Mouse (Mus musculus): ENCODE measurements around the gene Ldb2.

Gene Ldb2

GRCm38 (mm10) chr5:44548468-44548867 lies 251.0 kb downstream of the Ldb2 start:
- in situ Hi-C loops (cut with MboI, MseI) = no loop called here

DNA sequence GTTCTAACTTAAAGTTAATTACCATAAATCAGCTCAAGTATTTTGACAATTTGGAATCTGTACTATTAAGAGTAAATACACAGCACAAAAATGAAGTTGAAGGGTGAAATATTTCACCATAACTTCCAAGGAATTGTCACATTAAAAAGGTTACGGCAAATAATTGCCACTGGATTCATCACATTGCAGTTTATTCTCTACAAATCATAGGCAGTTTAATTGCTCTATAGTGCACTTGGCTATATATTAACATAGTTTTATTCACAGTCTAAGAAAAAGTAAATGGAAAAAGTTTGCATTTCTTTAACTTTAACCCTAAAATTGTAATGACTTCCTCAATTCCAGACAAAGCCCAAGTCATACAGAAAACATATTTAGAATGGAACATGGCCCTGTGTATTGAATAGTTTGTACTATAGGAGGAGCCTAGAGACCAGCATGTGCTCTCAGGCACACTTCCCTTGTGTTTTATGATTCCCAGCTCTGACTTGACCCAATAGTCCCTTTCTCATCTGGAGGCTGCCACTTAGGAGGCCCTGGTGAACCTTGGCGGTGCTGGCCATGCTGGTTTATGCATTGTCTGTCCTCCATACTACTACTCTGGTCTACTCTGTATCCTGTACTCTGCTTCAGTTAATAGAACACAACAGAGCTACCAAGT lies 255.9 kb downstream of the Ldb2 start:
- in situ Hi-C loops (cut with MboI, MseI) = no loop called here

DNA sequence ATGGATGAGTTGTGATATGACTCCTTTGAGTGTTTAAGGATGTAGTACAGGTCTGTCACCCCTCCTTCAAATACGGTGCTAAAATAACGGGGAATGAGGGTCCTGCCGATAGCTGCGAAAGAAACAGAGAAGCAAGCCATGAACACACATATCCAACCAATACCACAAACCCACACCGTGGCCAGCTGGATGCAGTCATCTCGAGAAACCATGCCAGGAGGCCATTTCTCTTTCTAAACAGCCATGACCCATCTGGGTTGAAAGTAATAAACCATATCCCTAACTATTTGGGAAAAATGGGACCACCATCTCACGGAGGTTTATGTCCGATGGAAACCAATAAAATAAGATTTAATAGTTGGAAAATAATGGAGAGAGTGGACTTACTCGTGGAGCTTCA lies 257.7 kb downstream of the Ldb2 start:
- in situ Hi-C loops (cut with MboI, MseI) = no loop called here

GRCm38 (mm10) chr5:44538687-44539086 lies 260.8 kb downstream of the Ldb2 start:
- in situ Hi-C loops (cut with MboI, MseI) = no loop called here

- in situ Hi-C loops (cut with MboI, MseI) = no loop called here
Measured at GRCm38 (mm10) chr5:44538000-44538395, 261.5 kb downstream of the Ldb2 start.

DNA sequence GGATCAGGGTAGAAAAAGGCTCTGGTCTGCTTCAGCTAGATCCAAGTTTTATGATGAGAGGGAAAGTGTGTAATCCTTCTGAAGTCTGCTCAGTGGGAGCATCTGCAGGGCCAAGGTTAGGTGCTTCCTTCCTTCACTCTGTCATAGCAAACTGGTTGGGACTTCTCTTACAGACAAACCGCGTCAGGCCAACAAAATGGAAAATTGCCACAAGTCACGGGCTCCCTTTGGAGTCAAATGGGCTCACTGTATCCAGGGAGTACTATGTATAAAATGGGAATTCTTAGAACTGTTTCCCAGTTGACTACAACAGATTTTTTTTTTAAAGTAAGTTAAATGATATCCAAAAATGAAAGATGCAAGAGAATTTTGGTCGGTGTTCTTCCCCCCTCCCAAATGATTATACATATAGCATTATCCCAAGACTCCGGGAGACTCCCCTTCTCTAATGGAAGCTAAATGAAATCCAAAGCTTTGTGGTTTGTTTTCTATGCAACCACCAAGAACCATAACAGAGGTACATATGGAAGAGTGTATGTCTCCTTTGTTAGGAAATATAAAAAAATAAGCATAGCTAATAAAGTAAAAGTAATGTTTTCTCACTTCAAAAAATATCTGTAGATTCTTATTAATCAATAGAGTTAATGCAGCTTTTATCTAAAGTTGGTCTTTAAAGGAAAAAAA lies 262.0 kb downstream of the Ldb2 start:
- in situ Hi-C loops (cut with MboI, MseI) = no loop called here

DNA sequence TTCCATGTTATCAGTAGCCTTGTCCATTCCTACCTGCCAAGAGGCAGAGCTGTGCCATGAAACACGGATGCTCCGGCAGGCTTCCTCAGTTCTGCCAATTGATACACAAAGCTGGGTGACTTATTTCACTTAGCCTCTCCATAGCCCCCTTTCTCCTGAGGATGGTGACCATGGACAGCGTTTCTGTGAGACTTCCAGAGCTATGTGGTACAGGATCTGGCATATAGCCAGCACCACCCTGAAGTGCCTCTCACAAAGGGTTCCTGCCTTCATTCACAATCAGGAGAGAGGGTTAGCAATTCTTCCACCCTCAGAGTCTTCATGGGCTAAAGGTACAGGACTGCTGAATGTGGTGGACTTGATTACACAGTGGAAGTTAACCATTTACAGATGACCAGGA lies 270.0 kb downstream of the Ldb2 start:
- in situ Hi-C loops (cut with MboI, MseI) = no loop called here

DNA sequence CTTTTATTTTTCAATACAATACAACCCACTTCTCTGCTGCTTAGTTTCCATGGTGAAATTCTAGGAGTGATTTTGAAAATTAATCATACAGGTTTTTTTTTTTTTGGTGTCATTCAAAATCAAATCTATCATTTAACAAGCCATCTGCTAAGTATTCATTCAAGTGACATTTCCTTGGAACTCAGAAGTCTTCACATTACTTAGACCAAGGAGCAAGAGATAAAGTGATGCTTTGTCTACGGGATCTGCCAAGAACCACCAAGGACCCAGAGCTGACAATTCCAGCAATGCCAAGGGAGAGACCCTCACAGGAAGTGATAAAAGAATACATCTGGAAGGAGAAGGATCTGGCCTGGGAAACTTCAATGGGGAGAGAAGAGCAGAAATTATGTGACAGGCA lies 270.5 kb downstream of the Ldb2 start:
- in situ Hi-C loops (cut with MboI, MseI) = no loop called here

GRCm38 (mm10) chr5:44505221-44505620 lies 294.3 kb downstream of the Ldb2 start:
- in situ Hi-C loops (cut with MboI, MseI) = no loop called here

- in situ Hi-C loops (cut with MboI, MseI) = no loop called here
Measured at GRCm38 (mm10) chr5:44504786-44505185, 294.7 kb downstream of the Ldb2 start.

GRCm38 (mm10) chr5:44498229-44498628 lies 301.3 kb downstream of the Ldb2 start:
- in situ Hi-C loops (cut with MboI, MseI) = no loop called here

- in situ Hi-C loops (cut with MboI, MseI) = no loop called here
Measured at GRCm38 (mm10) chr5:44496854-44497253, 302.6 kb downstream of the Ldb2 start.

- in situ Hi-C loops (cut with MboI, MseI) = no loop called here
Measured at GRCm38 (mm10) chr5:44495092-44495491, 304.4 kb downstream of the Ldb2 start.

DNA sequence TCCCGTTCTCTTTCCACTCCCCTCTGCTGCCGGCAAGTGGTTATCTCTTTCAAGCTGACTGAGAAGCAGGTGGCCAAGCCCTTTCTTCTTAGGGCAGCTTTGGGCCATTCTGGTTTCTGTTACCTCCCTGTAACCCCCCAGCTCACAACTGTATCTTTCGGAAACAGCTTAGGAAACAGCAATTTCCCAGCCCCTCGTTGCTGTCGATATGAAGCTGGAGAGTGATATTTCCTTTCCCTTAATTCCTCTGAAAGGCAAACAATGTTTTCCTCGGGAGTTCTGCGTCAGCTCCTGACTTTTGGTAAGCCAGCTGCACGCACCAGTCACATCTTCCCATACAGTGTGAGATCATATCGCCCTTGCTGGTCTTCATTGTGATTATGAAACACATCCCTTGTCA lies 305.3 kb downstream of the Ldb2 start:
- in situ Hi-C loops (cut with MboI, MseI) = no loop called here

DNA sequence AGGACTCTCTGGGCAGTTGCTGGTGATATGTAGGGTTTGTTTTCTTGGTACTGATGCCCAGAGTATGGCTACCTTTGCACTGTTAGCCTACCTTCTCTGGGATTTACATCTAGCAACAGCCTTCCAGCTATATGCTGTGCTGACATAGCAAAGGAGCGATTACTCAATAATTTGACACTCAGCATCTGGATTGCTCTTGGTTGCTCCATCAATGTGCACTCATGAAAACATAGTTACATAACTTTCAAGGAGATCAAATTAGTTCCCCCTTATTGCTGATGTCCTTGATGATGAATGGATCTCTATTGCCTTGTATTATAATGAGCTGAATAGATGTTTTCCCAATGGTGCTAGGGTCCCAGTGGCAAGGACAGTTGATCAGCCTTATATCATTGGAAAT lies 308.0 kb downstream of the Ldb2 start:
- in situ Hi-C loops (cut with MboI, MseI) = no loop called here

- in situ Hi-C loops (cut with MboI, MseI) = no loop called here
Measured at GRCm38 (mm10) chr5:44490462-44490861, 309.0 kb downstream of the Ldb2 start.

GRCm38 (mm10) chr5:44483426-44484106 lies 315.9 kb downstream of the Ldb2 start:
- in situ Hi-C loops (cut with MboI, MseI) = no loop called here

DNA sequence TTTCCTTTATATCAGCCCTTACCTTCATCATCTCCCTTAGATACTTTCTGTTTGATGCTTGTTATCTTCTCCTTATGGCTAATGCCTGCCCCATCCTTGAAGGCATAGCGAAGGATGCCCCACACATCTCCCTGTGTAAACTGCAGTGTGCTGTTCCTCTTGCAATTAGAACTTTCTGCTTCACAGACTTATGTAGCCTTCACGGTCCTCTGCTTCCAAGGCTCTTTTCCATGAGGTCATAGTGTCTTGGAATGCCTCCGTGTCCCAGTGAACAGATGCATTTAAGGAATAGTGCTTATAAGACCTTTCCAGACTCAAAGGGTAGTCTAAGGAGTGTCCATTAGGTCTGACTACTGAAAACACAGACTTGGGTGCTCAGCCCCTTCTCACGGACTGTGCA lies 318.1 kb downstream of the Ldb2 start:
- in situ Hi-C loops (cut with MboI, MseI) = no loop called here

GRCm38 (mm10) chr5:44476356-44476755 lies 323.1 kb downstream of the Ldb2 start:
- in situ Hi-C loops (cut with MboI, MseI) = no loop called here

DNA sequence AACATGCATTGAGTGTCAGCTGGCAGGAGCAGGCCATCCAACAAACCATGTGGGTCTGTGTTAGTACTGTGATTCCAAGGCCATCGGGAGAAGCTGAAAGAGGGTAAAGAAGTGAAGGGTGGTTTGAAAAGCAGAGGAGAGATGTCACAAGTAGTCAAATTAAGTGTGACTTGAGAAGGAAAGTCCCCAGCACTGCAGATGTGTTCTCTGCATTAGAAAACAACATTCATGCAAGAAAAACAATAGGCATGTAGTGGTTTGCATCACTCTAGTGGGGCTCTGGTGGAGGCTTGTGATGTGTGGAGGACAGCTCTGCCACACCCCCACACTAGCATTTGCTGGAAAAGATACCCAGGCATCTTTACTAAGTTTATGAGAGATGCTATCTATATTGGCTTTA lies 323.9 kb downstream of the Ldb2 start:
- in situ Hi-C loops (cut with MboI, MseI) = no loop called here

GRCm38 (mm10) chr5:44473857-44474762 lies 325.4 kb downstream of the Ldb2 start:
- in situ Hi-C loops (cut with MboI, MseI) = no loop called here

- in situ Hi-C loops (cut with MboI, MseI) = no loop called here
Measured at GRCm38 (mm10) chr5:44465238-44465637, 334.2 kb downstream of the Ldb2 start.

Data from regulatory T cell (primary cell).